Mouse (Mus musculus) frontal cortex, adult (tissue): ENCODE measurements at regions not wholly inside any gene's neighbourhood (a gene's known extent, or its start where the extent isn't known, plus 50 kb on each side); places are given as distances from the start of the nearest gene placed in this dataset.

Experiments
- ATAC-seq: cut with Nextera tagmentation; 2 replicates; pipeline ENCODE4 v1.9.2; 2017; ENCODE audit warnings: mild to moderate bottlenecking, moderate library complexity, mixed read lengths; ENCODE audit not compliant: low TSS enrichment

- ATAC-seq, result no peak
These were observed 98.1 kb upstream of the Cops8 start for GRCm38 (mm10) chr1:90504583-90505080.

GRCm38 (mm10) chr1:90505599-90505998, 97.2 kb upstream of the Cops8 start:
- ATAC-seq, result no peak

DNA sequence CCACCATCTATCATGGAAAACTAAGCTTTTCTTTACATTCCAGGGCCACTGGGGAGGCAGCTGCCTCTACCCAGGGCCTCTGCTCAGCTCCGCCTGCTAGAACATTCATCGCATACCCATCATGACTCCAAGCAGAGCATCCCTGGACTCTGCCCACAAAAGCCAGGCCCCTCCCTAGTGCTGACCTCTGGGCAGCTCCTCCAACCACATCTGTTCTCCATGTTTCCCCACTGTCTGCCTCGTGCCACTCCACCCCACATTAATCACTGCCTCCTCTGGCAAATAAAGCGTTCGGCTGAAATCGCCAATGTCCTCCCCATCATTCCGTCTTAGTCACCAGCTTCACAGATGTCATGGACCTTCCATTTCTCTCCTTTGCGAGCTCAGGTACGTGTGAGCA, 96.2 kb upstream of the Cops8 start:
- ATAC-seq, result no peak

- peak; percentile 52; the same call in 1 of the 2 replicates for ATAC-seq
These were observed 93.4 kb upstream of the Cops8 start for GRCm38 (mm10) chr1:90509371-90509770.

GRCm38 (mm10) chr1:90513442-90514070, 89.2 kb upstream of the Cops8 start:
- no peak for ATAC-seq

DNA sequence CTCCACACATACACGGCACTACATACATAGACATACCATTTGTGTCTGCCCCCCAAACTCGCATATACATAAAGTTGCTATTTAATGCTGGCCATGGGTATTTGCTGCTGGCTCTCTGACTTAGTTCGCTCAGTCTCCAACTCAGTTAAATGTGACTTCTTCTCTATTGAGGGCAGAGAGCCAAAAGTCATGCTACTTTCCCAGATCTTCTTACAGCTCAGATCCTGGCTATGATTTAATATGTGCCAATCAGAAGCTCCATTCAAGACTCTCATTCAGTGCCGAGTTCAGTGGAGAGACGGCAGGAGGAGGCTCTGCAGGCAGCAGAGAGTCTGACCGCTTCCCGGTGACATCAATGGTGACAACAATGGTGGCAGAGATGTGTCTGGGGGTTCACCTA, 88.6 kb upstream of the Cops8 start:
- no peak for ATAC-seq

DNA sequence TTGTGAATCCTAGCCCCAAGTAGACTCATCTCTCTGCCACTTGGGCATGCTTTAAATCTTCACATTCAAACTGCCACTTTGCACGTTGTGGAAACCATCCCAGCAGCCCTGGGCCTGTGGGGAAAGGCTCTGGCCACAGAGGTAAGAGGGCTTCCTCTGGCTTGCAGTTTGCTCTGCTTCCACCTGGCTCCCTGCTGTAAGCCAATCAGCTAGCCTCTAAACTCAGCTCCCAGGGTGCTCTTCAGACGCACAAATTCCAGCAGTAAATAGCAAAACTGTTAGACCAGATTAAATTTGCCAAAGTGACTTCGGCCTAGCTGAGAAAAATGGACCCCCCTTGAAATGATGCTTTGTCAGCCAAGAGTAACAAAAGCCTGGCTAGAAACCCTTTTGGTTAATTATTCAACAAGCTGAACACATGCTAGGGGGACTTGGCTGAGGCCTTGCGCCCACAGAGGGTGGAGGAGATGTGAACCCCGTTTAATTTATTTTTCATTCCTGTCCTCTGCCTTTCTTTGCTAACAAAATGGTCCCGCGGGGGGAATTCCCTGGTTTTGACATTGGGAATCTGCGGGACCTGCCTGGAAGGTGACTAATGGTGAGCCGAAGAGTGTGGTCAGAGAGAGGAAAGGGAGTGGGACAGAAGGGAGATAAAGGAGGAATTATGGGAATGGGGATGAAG, 84.1 kb upstream of the Cops8 start:
- ATAC-seq, result no peak

- no peak for ATAC-seq
These were observed 83.2 kb upstream of the Cops8 start for GRCm38 (mm10) chr1:90519284-90520275.

GRCm38 (mm10) chr1:90522294-90522693, 80.5 kb upstream of the Cops8 start:
- ATAC-seq, result no peak

DNA sequence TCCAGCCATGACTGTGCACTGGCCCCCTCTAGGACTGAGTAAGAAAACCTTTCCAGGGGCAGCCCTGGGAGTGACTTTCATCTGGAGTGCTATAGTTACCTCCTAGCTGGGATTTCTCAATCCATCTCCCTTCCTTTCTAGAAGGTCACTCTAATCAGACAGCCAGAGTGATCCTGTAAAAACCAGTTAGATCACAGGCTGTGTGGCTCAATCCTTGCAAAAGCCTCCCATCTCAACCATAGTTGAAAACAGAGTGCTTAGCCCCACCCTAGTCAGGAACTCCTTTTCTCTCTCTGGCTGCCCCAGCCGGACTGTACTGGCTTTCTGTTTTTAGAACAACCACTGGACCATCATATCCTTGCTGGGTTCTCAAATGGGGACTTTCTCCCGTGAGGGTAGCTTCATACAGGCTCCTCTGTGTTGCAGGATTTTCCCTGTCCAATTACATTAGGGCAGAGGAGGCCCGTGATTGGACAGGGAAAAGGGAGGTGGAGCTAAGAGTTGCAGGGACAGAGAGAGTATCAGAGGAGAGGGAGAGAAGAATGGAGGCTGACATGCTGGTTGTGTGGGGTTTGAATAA, 78.0 kb upstream of the Cops8 start:
- ATAC-seq, result no peak

DNA sequence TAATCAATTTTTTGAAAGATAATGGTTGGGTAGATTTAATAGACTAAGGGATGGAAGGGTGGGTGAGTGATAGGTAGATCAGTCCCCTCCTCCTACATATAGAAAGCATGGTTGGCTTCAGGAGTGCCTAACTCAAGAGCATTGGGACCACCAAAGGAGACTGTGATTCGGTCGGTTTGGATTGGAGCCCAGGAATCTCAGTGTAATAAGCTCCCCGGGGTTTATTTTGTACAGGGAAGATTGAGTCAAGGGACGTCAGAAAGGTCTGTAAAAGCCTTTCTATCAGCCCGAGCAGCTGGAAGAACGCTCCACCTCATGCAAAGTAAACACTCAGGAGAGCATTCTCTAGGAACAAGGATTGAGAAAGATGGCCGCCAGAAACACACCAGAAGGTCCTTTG, 76.5 kb upstream of the Cops8 start:
- no peak for ATAC-seq

- ATAC-seq, result no peak
These were observed 74.6 kb upstream of the Cops8 start for GRCm38 (mm10) chr1:90527947-90528717.

GRCm38 (mm10) chr1:90533481-90533880, 69.3 kb upstream of the Cops8 start:
- no peak for ATAC-seq

GRCm38 (mm10) chr1:90536105-90536504, 66.7 kb upstream of the Cops8 start:
- ATAC-seq, result no peak

- ATAC-seq, result no peak
These were observed 58.7 kb upstream of the Cops8 start for GRCm38 (mm10) chr1:90543801-90544795.

GRCm38 (mm10) chr1:90544821-90545536, 57.8 kb upstream of the Cops8 start:
- ATAC-seq, result no peak

GRCm38 (mm10) chr1:90552644-90553043, 50.1 kb upstream of the Cops8 start:
- no peak for ATAC-seq
